ENCODE assay signal across 10 mouse cellular contexts in genomic region chr2:152653874-152654715, GRCm38 (mm10). TPM values are rescaled to one million over a fixed set of nuclear protein-coding genes. Genes with fewer than 3 reads are reported as not detected.
DNase-seq lines count a peak whose midpoint lies in the region; ATAC-seq lines count a peak whose summit lies in the region.
"Had no signal": no experiment of that assay in that cellular context is flagged by ENCODE, and none has a peak within 500 bp of the region (broad histone marks: within the 10 kb centered on the region; RNA-seq: fewer than 3 reads in every experiment).

No protein-coding gene starts in this region.

- no peak overlapping the region for H3K9ac ChIP-seq in neural tube, embryonic 13.5 days

- no peaks in the 10 kb centered on the region for H3K27me3 ChIP-seq in neural tube, embryonic 13.5 days

- no peaks in the 10 kb centered on the region for H3K9me3 ChIP-seq in neural tube, embryonic 13.5 days

- H3K4me2 ChIP-seq in neural tube, embryonic 13.5 days: peak overlapping the region; percentile 35

- peaks cover 21% of the 10 kb centered on the region for H3K4me1 ChIP-seq in neural tube, embryonic 13.5 days (replicated peaks)

- no peaks in the 10 kb centered on the region for H3K36me3 ChIP-seq in neural tube, embryonic 13.5 days

- peak; percentile 51 to 57 for DNase-seq in cerebellum, postnatal 14 days
- DNase-seq in cerebellum, adult 9-11 months: no peak
- DNase-seq in thymus, postnatal 14 days: peak; percentile 25
- DNase-seq in thymus, postnatal 10 days (ENCODE audit: low spot score in 2 of 2): no peak
- peak; percentile 65 for DNase-seq in gastrocnemius, postnatal 25 days
- DNase-seq in layer of hippocampus, adult 9-11 months: peak; percentile 90
- no peak for DNase-seq in cerebellum, adult 18-20 months

- peak overlapping the region; percentile 78 for H3K27ac ChIP-seq in neural tube, embryonic 13.5 days (replicated peaks)

- WGBS in neural tube, embryonic 13.5 days: 45% methylated on average over 14 of the region's 14 CpGs

- H3K4me3 ChIP-seq in neural tube, embryonic 13.5 days: no peak overlapping the region
- H3K4me3 ChIP-seq: erythroblast, embryonic 14.5 days had no signal

- ATAC-seq in neural tube, embryonic 13.5 days (ENCODE audit: low read depth): peak; percentile 92

RNA-seq across cellular contexts. Expression of gene H13, which starts 15.2 kb away (rescaled TPM):
- total RNA-seq in gastrocnemius, postnatal 25 days (2021): 10 to 100 TPM; 29.5 to 38.6 TPM
- 149 and 155 TPM in 2 replicates for polyA plus RNA-seq in neural tube, embryonic 13.5 days (2015; fragmentation: Nextera tagmentation; extraction: Ambion mirVana)

RNA-seq across cellular contexts. Expression of gene Rem1, which starts 27.3 kb away (rescaled TPM):
- 1 to 10 TPM; 2.9 to 3.8 TPM for total RNA-seq in gastrocnemius, postnatal 25 days (2021)
- 0.32 and 0.72 TPM in 2 replicates for polyA plus RNA-seq in neural tube, embryonic 13.5 days (2015; fragmentation: Nextera tagmentation; extraction: Ambion mirVana)
- polyA plus RNA-seq: erythroblast, embryonic 14.5 days had no signal

RNA-seq across cellular contexts. Expression of gene Defb25, which starts 31.2 kb away (rescaled TPM):
- not detected for total RNA-seq in gastrocnemius, postnatal 25 days (2021)
- not detected in 2 replicates for polyA plus RNA-seq in neural tube, embryonic 13.5 days (2015; fragmentation: Nextera tagmentation; extraction: Ambion mirVana)
- polyA plus RNA-seq: erythroblast, embryonic 14.5 days; liver, embryonic 16.5 days had no signal

RNA-seq across cellular contexts. Expression of gene Mcts2, which starts 32.7 kb away (rescaled TPM):
- 10 to 100 TPM; 11.3 to 11.5 TPM for total RNA-seq in gastrocnemius, postnatal 25 days (2021)
- polyA plus RNA-seq in neural tube, embryonic 13.5 days (2015; fragmentation: Nextera tagmentation; extraction: Ambion mirVana): 45.5 TPM in 2 replicates

RNA-seq across cellular contexts. Expression of gene Defb36, which starts 50.0 kb away (rescaled TPM):
- not detected for total RNA-seq in gastrocnemius, postnatal 25 days (2021)
- not detected in 2 replicates for polyA plus RNA-seq in neural tube, embryonic 13.5 days (2015; fragmentation: Nextera tagmentation; extraction: Ambion mirVana)
- polyA plus RNA-seq: erythroblast, embryonic 14.5 days; liver, embryonic 16.5 days had no signal

Comparison
In these comparisons a context has a peak if more than half of its experiments do, and no peak if none do; other contexts are left out.
1. DNase-seq: peak in cerebellum, postnatal 14 days (2 of 2), thymus, postnatal 14 days (single experiment), gastrocnemius, postnatal 25 days (single experiment) and layer of hippocampus, adult 9-11 months (single experiment); none in cerebellum, adult 9-11 months (single experiment), thymus, postnatal 10 days (0 of 2) and cerebellum, adult 18-20 months (0 of 2).